Mouse (Mus musculus) cerebellum, adult 2 months (tissue): ENCODE data around the gene Sh3gl2.

Source experiments
- CTCF ChIP-seq: fragments of 200-500 bp; IDR thresholded peaks from 2 replicates; pipeline ENCODE4 v1.5.1; 2011; ENCODE audit warnings: low read depth, mild to moderate bottlenecking, control low read depth, low read length, moderate library complexity, borderline replicate concordance; ENCODE audit not compliant: insufficient read depth
- POLR2A ChIP-seq: fragments of 200-500 bp; IDR thresholded peaks from 2 replicates; pipeline ENCODE4 v1.6.1; 2011; ENCODE audit warnings: low read length, control low read depth, borderline replicate concordance; ENCODE audit not compliant: insufficient read depth

- TF ChIP-seq CTCF = no peak
- no peak for TF ChIP-seq POLR2A
Measured at GRCm38 (mm10) chr4:85226731-85227130, 21.8 kb downstream of the Sh3gl2 start.
